Mouse (Mus musculus) heart, adult 2 months (tissue): ENCODE results near the gene Kifc3. TPM values are rescaled to one million over a fixed set of nuclear protein-coding genes. Genes with fewer than 3 reads are reported as not detected.

Source experiments
- DNase-seq, 2 experiments: peaks; one replicate each; pipeline ENCODE4 v3.0.0; 2021
- H3K27ac ChIP-seq: fragments of 200-600 bp; 2 replicates; pipeline ENCODE4 v1.8.1; 2022
- H3K27me3 ChIP-seq: fragments of 200-500 bp; 2 replicates; pipeline ENCODE4 v1.6.1; 2012; ENCODE audit warnings: mild to moderate bottlenecking, low read length, inconsistent platforms, mixed read lengths; ENCODE audit not compliant: control insufficient read depth, insufficient read depth
- H3K36me3 ChIP-seq: fragments of 200-500 bp; 2 replicates; pipeline ENCODE4 v1.6.1; 2012; ENCODE audit warnings: low read length, inconsistent platforms; ENCODE audit not compliant: control insufficient read depth, insufficient read depth
- H3K4me1 ChIP-seq: fragments of 200-500 bp; 2 replicates; pipeline ENCODE4 v1.6.1; 2011; ENCODE audit warnings: low read length; ENCODE audit not compliant: control insufficient read depth, insufficient read depth
- H3K4me3 ChIP-seq: fragments of 200-600 bp; 2 replicates; pipeline ENCODE4 v1.8.1; 2022
- H3K79me2 ChIP-seq: fragments of 200-500 bp; replicated peaks from 2 replicates; pipeline ENCODE4 v1.6.1; 2012; ENCODE audit warnings: mild to moderate bottlenecking, inconsistent platforms, low read length, moderate library complexity, mixed read lengths; ENCODE audit not compliant: control insufficient read depth, insufficient read depth
- H3K9ac ChIP-seq: fragments of 200-500 bp; 2 replicates; pipeline ENCODE4 v1.6.1; 2012; ENCODE audit warnings: low read depth, mild to moderate bottlenecking, control low read depth, inconsistent platforms, low read length, mixed read lengths
- CTCF ChIP-seq: fragments of 200-600 bp; IDR thresholded peaks from 2 replicates; pipeline ENCODE4 v1.8.1; 2022; ENCODE audit warnings: antibody characterized with exemption, mild to moderate bottlenecking, moderate library complexity
- EP300 ChIP-seq: fragments of 200-500 bp; IDR thresholded peaks from 2 replicates; pipeline ENCODE4 v1.6.1; 2011; ENCODE audit warnings: low read depth, low read length, control low read depth; ENCODE audit not compliant: insufficient read depth
- POLR2A ChIP-seq: fragments of 200-500 bp; IDR thresholded peaks from 2 replicates; pipeline ENCODE4 v1.6.1; 2011; ENCODE audit warnings: mild to moderate bottlenecking, low read depth, low read length, control low read depth; ENCODE audit not compliant: insufficient read depth
- WGBS: fragments of 180-500 bp; shearing (Covaris S2); methylation state at CpG from one replicate; pipeline ENCODE4 v1.1.7; 2018; 5-methylcytosine and 5-hydroxymethylcytosine counted together
- intact Hi-C: fragments of 180-260 bp; cut with DNase I; formaldehyde crosslinking; loops from one replicate; pipeline ENCODE4 v1.15.1; 2025
- polyA plus RNA-seq: library from polyadenylated mRNA; depleted of rRNA; stranded (reverse); fragments of >200 nt; gene quantifications from 2 replicates; pipeline ENCODE4 v1.2.3, GENCODE M21; 2012
- total RNA-seq, 2 experiments: library from RNA; stranded (reverse); gene quantifications; 2 replicates each; pipeline ENCODE4 v1.2.3; 2021

Gene Kifc3
- total and polyA plus RNA-seq, 3 experiments, result 58.7 to 93.4 (median 76.2) TPM

GRCm38 (mm10) chr8:95209924-95210323 is 7.3 kb upstream of the Kifc3 start:
- 32% methylated on average over 11 of the region's 11 CpGs for WGBS
- no peak overlapping the region for H3K27ac ChIP-seq
- DNase-seq, result no peak

GRCm38 (mm10) chr8:95205946-95206345 is 3.3 kb upstream of the Kifc3 start:
- no peaks in the 10 kb centered on the region for H3K79me2 ChIP-seq
- peaks cover 2% of the 10 kb centered on the region; the same call in 1 of the 2 replicates for H3K4me1 ChIP-seq
- TF ChIP-seq POLR2A (no peak), CTCF (no peak), EP300 (no peak)
- intact Hi-C loops, result no loop called here
- no peak for DNase-seq
- H3K4me3 ChIP-seq, result no peak overlapping the region
- 33% methylated on average over 8 of the region's 8 CpGs for WGBS
- H3K36me3 ChIP-seq, result no peaks in the 10 kb centered on the region
- no peaks in the 10 kb centered on the region for H3K27me3 ChIP-seq
- H3K27ac ChIP-seq, result no peak overlapping the region
- no peak overlapping the region for H3K9ac ChIP-seq

More at GRCm38 (mm10) chr8:95209924-95210323, 7.3 kb upstream of the Kifc3 start:
- Histone ChIP-seq H3K27me3 (no peaks in the 10 kb centered on the region), H3K4me3 (no peak overlapping the region), H3K36me3 (no peaks in the 10 kb centered on the region; the same call in 1 of the 2 replicates), H3K9ac (no peak overlapping the region; the same call in 1 of the 2 replicates), H3K4me1 (no peaks in the 10 kb centered on the region; the same call in 1 of the 2 replicates), H3K79me2 (no peaks in the 10 kb centered on the region)
- intact Hi-C loops, result no loop called here
- no peak for TF ChIP-seq CTCF
- TF ChIP-seq POLR2A, result no peak
- no peak for TF ChIP-seq EP300

- DNase-seq, result peak; percentile 71 to 82
- Histone ChIP-seq H3K9ac (no peak overlapping the region), H3K27ac (no peak overlapping the region), H3K36me3 (no peaks in the 10 kb centered on the region), H3K4me1 (peaks cover 2% of the 10 kb centered on the region; the same call in 1 of the 2 replicates), H3K27me3 (no peaks in the 10 kb centered on the region), H3K79me2 (no peaks in the 10 kb centered on the region), H3K4me3 (no peak overlapping the region)
- intact Hi-C loops, result loop anchor here (1.0 kb wide), 1 partner anchor 105 kb away; no protein-coding TSS in a partner anchor
- TF ChIP-seq POLR2A, result no peak
- peak; percentile 98 for TF ChIP-seq CTCF
- peak; percentile 90 for TF ChIP-seq EP300
- 19% methylated on average over 10 of the region's 10 CpGs for WGBS
Measured at GRCm38 (mm10) chr8:95204039-95204380, 1.4 kb upstream of the Kifc3 start.

GRCm38 (mm10) chr8:95203326-95204038 is 870 bp upstream of the Kifc3 start:
- no peak overlapping the region for H3K9ac ChIP-seq
- no peak for TF ChIP-seq EP300
- TF ChIP-seq POLR2A, result no peak
- TF ChIP-seq CTCF, result no peak
- H3K4me3 ChIP-seq, result no peak overlapping the region
- WGBS, result 56% methylated on average over 9 of the region's 9 CpGs
- H3K27me3 ChIP-seq, result no peaks in the 10 kb centered on the region
- DNase-seq, result no peak
- peaks cover 2% of the 10 kb centered on the region; the same call in 1 of the 2 replicates for H3K4me1 ChIP-seq
- H3K27ac ChIP-seq, result no peak overlapping the region
- H3K79me2 ChIP-seq, result no peaks in the 10 kb centered on the region
- no peaks in the 10 kb centered on the region for H3K36me3 ChIP-seq
- intact Hi-C loops, result loop anchor here (1.0 to 2.0 kb wide), 3 partner anchors 104 to 261 kb away; no protein-coding TSS in a partner anchor

GRCm38 (mm10) chr8:95202056-95202570 is 499 bp downstream of the Kifc3 start:
- H3K27me3 ChIP-seq, result no peaks in the 10 kb centered on the region
- no peaks in the 10 kb centered on the region for H3K36me3 ChIP-seq
- H3K4me1 ChIP-seq, result peaks cover 2% of the 10 kb centered on the region; the same call in 1 of the 2 replicates
- no peak overlapping the region for H3K4me3 ChIP-seq
- intact Hi-C loops, result loop anchor here (2.0 kb wide), 1 partner anchor 259 kb away; no protein-coding TSS in a partner anchor
- WGBS, result 90% methylated on average over 8 of the region's 8 CpGs
- no peak for DNase-seq
- no peak overlapping the region for H3K9ac ChIP-seq
- no peak overlapping the region for H3K27ac ChIP-seq
- TF ChIP-seq POLR2A, result no peak
- no peak for TF ChIP-seq CTCF
- TF ChIP-seq EP300, result no peak
- H3K79me2 ChIP-seq, result no peaks in the 10 kb centered on the region

- H3K4me3 ChIP-seq, result no peak overlapping the region
- no peaks in the 10 kb centered on the region for H3K79me2 ChIP-seq
- H3K27me3 ChIP-seq, result no peaks in the 10 kb centered on the region
- 76% methylated on average over 7 of the region's 7 CpGs for WGBS
- TF ChIP-seq POLR2A (no peak), CTCF (no peak), EP300 (no peak)
- DNase-seq, result no peak
- no peaks in the 10 kb centered on the region for H3K36me3 ChIP-seq
- no peak overlapping the region for H3K9ac ChIP-seq
- peaks cover 2% of the 10 kb centered on the region; the same call in 1 of the 2 replicates for H3K4me1 ChIP-seq
- no peak overlapping the region for H3K27ac ChIP-seq
- intact Hi-C loops, result no loop called here
Measured at GRCm38 (mm10) chr8:95201491-95201890, 1.1 kb downstream of the Kifc3 start.
